9 mouse cellular contexts compared by ENCODE assay signal in genomic region chr2:32096122-32096420, GRCm38 (mm10). TPM values are rescaled to one million over a fixed set of nuclear protein-coding genes. Genes with fewer than 3 reads are reported as not detected.
DNase-seq lines count a peak whose midpoint lies in the region; ATAC-seq lines count a peak whose summit lies in the region.
"Had no signal": no experiment of that assay in that cellular context is flagged by ENCODE, and none has a peak within 500 bp of the region (broad histone marks: within the 10 kb centered on the region; RNA-seq: fewer than 3 reads in every experiment).

No protein-coding gene starts in this region.

- no peaks in the 10 kb centered on the region for H3K27me3 ChIP-seq in liver, embryonic 16.5 days (ENCODE audit: control insufficient read depth, insufficient read depth, low read depth, low read length)

- peak; percentile 59 for DNase-seq in gastrocnemius, postnatal 10 days
- DNase-seq in gastrocnemius, postnatal 4 days (ENCODE audit: low spot score in 2 of 2): no peak
- peak; percentile 57 for DNase-seq in gastrocnemius, postnatal 25 days
- no peak for DNase-seq in layer of hippocampus, adult 8-10 months (ENCODE audit: low spot score in 2 of 2)
- DNase-seq in ovary, postnatal 36 days (ENCODE audit: low spot score): no peak
- no peak for DNase-seq in frontal cortex, postnatal 25 days (ENCODE audit: low spot score in 2 of 2)

- WGBS in liver, embryonic 16.5 days (ENCODE audit: insufficient replicate concordance): 79% methylated on average over 10 of the region's 10 CpGs

- H3K4me2 ChIP-seq in liver, embryonic 16.5 days (ENCODE audit: low read depth, low read length): peak overlapping the region; percentile 51

- peaks cover 5% of the 10 kb centered on the region; the same call in 1 of the 2 replicates for H3K4me1 ChIP-seq in brown adipose tissue, adult 24 weeks (ENCODE audit: control insufficient read depth, insufficient read depth, insufficient read length, low read length)
- peaks cover 25% of the 10 kb centered on the region for H3K4me1 ChIP-seq in liver, embryonic 16.5 days (ENCODE audit: control insufficient read depth, low read depth, low read length)

- H3K9me3 ChIP-seq in liver, embryonic 16.5 days (replicated peaks; ENCODE audit: control insufficient read depth, low read length): no peaks in the 10 kb centered on the region

- no peak overlapping the region for H3K27ac ChIP-seq in brown adipose tissue, adult 24 weeks (replicated peaks; ENCODE audit: low read depth, low read length)
- no peak overlapping the region for H3K27ac ChIP-seq in liver, embryonic 16.5 days (ENCODE audit: low read length)

- peak overlapping the region; percentile 60 for H3K4me3 ChIP-seq in brown adipose tissue, adult 24 weeks (ENCODE audit: insufficient read depth, low read depth, low read length)
- H3K4me3 ChIP-seq in liver, embryonic 16.5 days (ENCODE audit: low read depth, low read length): peak overlapping the region; percentile 31; the same call in 1 of the 2 replicates

- no peak for ATAC-seq in liver, embryonic 16.5 days (ENCODE audit: low read depth)

- peak overlapping the region; percentile 19; the same call in 1 of the 2 replicates for H3K9ac ChIP-seq in liver, embryonic 16.5 days (ENCODE audit: low read depth, low read length)

- H3K36me3 ChIP-seq in liver, embryonic 16.5 days (ENCODE audit: control insufficient read depth, insufficient read depth): no peaks in the 10 kb centered on the region

RNA-seq across cellular contexts. Expression of gene Plpp7, which starts 0.7 kb away (rescaled TPM):
- 100 to 1,000 TPM in 1 of 2 experiments, 10 to 100 TPM in 1; 90.3 to 101 TPM for total RNA-seq in gastrocnemius, postnatal 10 days (2021)
- 10 to 100 TPM; 71.5 to 76.7 TPM for total RNA-seq in gastrocnemius, postnatal 4 days (2021)
- polyA plus RNA-seq in brown adipose tissue, adult 24 weeks (2012; ENCODE audit: insufficient read depth, insufficient read length, missing spikeins): 4.1 and 4.6 TPM in 2 replicates
- 10 to 100 TPM; 90.9 to 97.0 TPM for total RNA-seq in gastrocnemius, postnatal 25 days (2021)
- polyA plus RNA-seq in liver, embryonic 16.5 days (2015; fragmentation: Nextera tagmentation; extraction: Ambion mirVana): 1.4 and 2.1 TPM in 2 replicates
- total RNA-seq in layer of hippocampus, adult 8-10 months (2022): 10 to 100 TPM; 21.2 to 24.0 (median 23.4) TPM

RNA-seq across cellular contexts. Expression of gene Fam78a, which starts 11.4 kb away (rescaled TPM):
- 10 to 100 TPM; 23.9 to 25.2 TPM for total RNA-seq in gastrocnemius, postnatal 10 days (2021)
- 10 to 100 TPM; 28.7 to 30.0 TPM for total RNA-seq in gastrocnemius, postnatal 4 days (2021)
- 0.24 and 1.0 TPM in 2 replicates for polyA plus RNA-seq in brown adipose tissue, adult 24 weeks (2012; ENCODE audit: insufficient read depth, insufficient read length, missing spikeins)
- total RNA-seq in gastrocnemius, postnatal 25 days (2021): 10 to 100 TPM; 15.1 to 15.9 TPM
- 6.5 and 7.0 TPM in 2 replicates for polyA plus RNA-seq in liver, embryonic 16.5 days (2015; fragmentation: Nextera tagmentation; extraction: Ambion mirVana)
- 1 to 10 TPM; 4.3 to 6.2 (median 5.3) TPM for total RNA-seq in layer of hippocampus, adult 8-10 months (2022)
- polyA plus RNA-seq: C2C12 had no signal

RNA-seq across cellular contexts. Expression of gene Prrc2b, which starts 54.8 kb away (rescaled TPM):
- total RNA-seq in gastrocnemius, postnatal 10 days (2021): 100 to 1,000 TPM; 104 to 111 TPM
- 100 to 1,000 TPM; 142 to 154 TPM for total RNA-seq in gastrocnemius, postnatal 4 days (2021)
- polyA plus RNA-seq in brown adipose tissue, adult 24 weeks (2012; ENCODE audit: insufficient read depth, insufficient read length, missing spikeins): 14.6 and 15.1 TPM in 2 replicates
- total RNA-seq in gastrocnemius, postnatal 25 days (2021): 10 to 100 TPM; 67.0 to 69.6 TPM
- 4.5 and 4.7 TPM in 2 replicates for polyA plus RNA-seq in liver, embryonic 16.5 days (2015; fragmentation: Nextera tagmentation; extraction: Ambion mirVana)
- total RNA-seq in layer of hippocampus, adult 8-10 months (2022): 100 to 1,000 TPM; 266 to 288 (median 278) TPM

Comparison
In these comparisons a context has a peak if more than half of its experiments do, and no peak if none do; other contexts are left out.
1. DNase-seq: peak in gastrocnemius, postnatal 10 days (single experiment) and gastrocnemius, postnatal 25 days (single experiment); none in gastrocnemius, postnatal 4 days (0 of 2), layer of hippocampus, adult 8-10 months (0 of 2), ovary, postnatal 36 days (single experiment) and frontal cortex, postnatal 25 days (0 of 2).